Mouse (Mus musculus) E14TG2a.4 (cell line): Measurements from ENCODE around the gene Phf24.

Experiments used
- CTCF ChIP-seq: conservative IDR thresholded peaks from 2 replicates; pipeline ENCODE4 v1.5.1; 2014; ENCODE audit warnings: low read length
- NANOG ChIP-seq: IDR thresholded peaks from 2 replicates; pipeline ENCODE4 v1.6.1; 2014; ENCODE audit warnings: borderline replicate concordance, low read length, mixed read lengths
- POU5F1 ChIP-seq: IDR thresholded peaks from 2 replicates; pipeline ENCODE4 v1.6.1; 2014; ENCODE audit warnings: low read length, borderline replicate concordance

GRCm38 (mm10) chr4:42902730-42903129, 13.7 kb upstream of the Phf24 start:
- TF ChIP-seq CTCF (no peak), POU5F1 (no peak), NANOG (no peak)
